Mouse (Mus musculus): Measurements from ENCODE around the gene Hcfc1.

DNA sequence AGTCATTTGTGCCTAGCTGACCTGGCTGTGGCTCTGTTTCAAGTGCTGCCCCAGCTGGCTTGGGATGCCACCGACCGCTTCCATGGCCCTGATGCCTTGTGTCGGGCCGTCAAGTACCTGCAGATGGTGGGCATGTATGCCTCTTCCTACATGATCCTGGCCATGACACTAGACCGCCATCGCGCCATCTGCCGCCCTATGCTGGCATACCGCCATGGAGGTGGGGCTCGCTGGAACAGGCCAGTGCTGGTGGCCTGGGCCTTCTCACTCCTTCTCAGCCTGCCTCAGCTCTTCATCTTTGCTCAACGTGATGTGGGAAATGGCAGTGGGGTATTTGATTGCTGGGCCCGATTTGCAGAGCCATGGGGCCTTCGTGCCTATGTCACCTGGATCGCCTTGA is 73.3 kb downstream of the Hcfc1 start:
- TF ChIP-seq CTCF (IDR thresholded peaks at IDR 0.05; ENCODE audit: insufficient read depth, low read depth, low read length) = no peak
- TF ChIP-seq POLR2A (IDR thresholded peaks at IDR 0.05; ENCODE audit: insufficient read depth, low read depth, low read length) = no peak
